Mouse (Mus musculus) CH12.LX (cell line): ENCODE results near the gene Med13.

Experiments used
- CHD2 ChIP-seq: IDR thresholded peaks from 2 replicates; pipeline ENCODE4 v1.6.1; 2011; ENCODE audit warnings: low read length, improper control_type of control experiment
- EP300 ChIP-seq: IDR thresholded peaks from 2 replicates; pipeline ENCODE4 v1.6.1; 2011; ENCODE audit warnings: low read length, improper control_type of control experiment
- HCFC1 ChIP-seq: IDR thresholded peaks from 2 replicates; pipeline ENCODE4 v1.6.1; 2012; ENCODE audit warnings: low read depth, mild to moderate bottlenecking, inconsistent platforms, low read length, improper control_type of control experiment
- NELFE ChIP-seq: IDR thresholded peaks from 2 replicates; pipeline ENCODE4 v1.6.1; 2011; ENCODE audit warnings: low read depth, low read length, improper control_type of control experiment
- POLR2A ChIP-seq: IDR thresholded peaks from 2 replicates; pipeline ENCODE4 v1.6.1; 2011; ENCODE audit warnings: low read depth, mild to moderate bottlenecking, improper control_type of control experiment, low read length
- SIN3A ChIP-seq: IDR thresholded peaks from 2 replicates; pipeline ENCODE4 v1.6.1; 2012; ENCODE audit warnings: low read length, improper control_type of control experiment, inconsistent platforms
- SMC3 ChIP-seq: IDR thresholded peaks from 2 replicates; pipeline ENCODE4 v1.6.1; 2011; ENCODE audit warnings: low read depth, low read length, improper control_type of control experiment
- ZNF384 ChIP-seq: IDR thresholded peaks from 2 replicates; pipeline ENCODE4 v1.6.1; 2012; ENCODE audit warnings: low read depth, low read length, improper control_type of control experiment, inconsistent platforms

DNA sequence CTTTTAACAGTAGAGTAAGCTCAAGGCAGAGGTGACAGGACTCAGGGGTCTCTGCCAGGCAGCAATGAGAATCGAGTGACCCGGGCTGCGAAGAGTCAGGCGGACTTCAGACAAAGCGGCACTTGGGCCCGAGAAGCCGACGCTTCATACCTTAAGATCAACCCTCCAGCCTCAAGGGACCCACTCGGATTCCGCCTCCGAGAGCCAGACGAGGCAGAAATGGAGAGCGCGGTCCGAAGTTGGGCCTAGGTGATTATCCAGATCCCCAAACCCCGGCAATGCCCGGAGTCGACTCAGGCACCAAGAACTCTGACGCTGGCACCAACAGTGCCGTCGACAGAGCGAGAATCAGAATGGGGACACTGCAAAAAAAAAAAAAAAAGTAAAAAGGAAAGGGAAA lies 100.3 kb downstream of the Med13 start:
- no peak for TF ChIP-seq CHD2
- no peak for TF ChIP-seq NELFE
- TF ChIP-seq SIN3A: no peak
- TF ChIP-seq POLR2A: no peak
- TF ChIP-seq EP300: no peak
- no peak for TF ChIP-seq SMC3
- TF ChIP-seq ZNF384: no peak
- no peak for TF ChIP-seq HCFC1
